Mouse (Mus musculus) neural tube, embryonic 13.5 days (tissue): ENCODE data around the gene Clip1. TPM values are rescaled to one million over a fixed set of nuclear protein-coding genes. Genes with fewer than 3 reads are reported as not detected.
"Not testable (repeated sequence)": the region's sequence is repeated elsewhere in the genome, so short reads cannot be mapped to it uniquely, and the experiment has no call there.

Experiments used
- ATAC-seq: fragments of 200-750 bp; cut with Nextera tagmentation; 2 replicates; pipeline ENCODE4 v1.8.0; 2017; ENCODE audit warnings: low read depth, mild to moderate bottlenecking, moderate TSS enrichment, moderate library complexity
- H3K27ac ChIP-seq: fragments of 300-500 bp; sonication (generic); replicated peaks from 2 replicates; pipeline ENCODE4 v1.5.1; 2015; ENCODE audit warnings: moderate library complexity, mild to moderate bottlenecking, inconsistent platforms
- H3K27me3 ChIP-seq: fragments of 300-500 bp; sonication (generic); 2 replicates; pipeline ENCODE4 v1.6.1; 2015; ENCODE audit warnings: mild to moderate bottlenecking, inconsistent platforms
- H3K36me3 ChIP-seq: fragments of 300-500 bp; sonication (generic); 2 replicates; pipeline ENCODE4 v1.6.1; 2015; ENCODE audit warnings: mild to moderate bottlenecking, inconsistent platforms
- H3K4me1 ChIP-seq: fragments of 300-500 bp; sonication (generic); replicated peaks from 2 replicates; pipeline ENCODE4 v1.6.1; 2015; ENCODE audit warnings: inconsistent platforms
- H3K4me2 ChIP-seq: fragments of 300-500 bp; sonication (generic); 2 replicates; pipeline ENCODE4 v1.6.1; 2015; ENCODE audit warnings: inconsistent platforms, mild to moderate bottlenecking, moderate library complexity
- H3K4me3 ChIP-seq: fragments of 300-500 bp; sonication (generic); 2 replicates; pipeline ENCODE4 v1.5.1; 2015; ENCODE audit warnings: mild to moderate bottlenecking, inconsistent platforms
- H3K9ac ChIP-seq: fragments of 300-500 bp; sonication (generic); 2 replicates; pipeline ENCODE4 v1.6.1; 2015; ENCODE audit warnings: moderate library complexity, mild to moderate bottlenecking, inconsistent platforms
- H3K9me3 ChIP-seq: fragments of 300-500 bp; sonication (generic); 2 replicates; pipeline ENCODE4 v1.6.1; 2016; ENCODE audit warnings: inconsistent platforms
- WGBS: fragments of 180-500 bp; shearing (Covaris S2); methylation state at CpG from one replicate; pipeline ENCODE4 v1.1.7; 2015; 5-methylcytosine and 5-hydroxymethylcytosine counted together
- polyA plus RNA-seq: library from polyadenylated mRNA; unstranded; fragments of >200 nt; fragmentation: Nextera tagmentation; extraction: Ambion mirVana; gene quantifications from 2 replicates; pipeline ENCODE4 v1.2.1, GENCODE M21; 2015

The Clip1 gene
- 67.0 and 74.3 TPM in 2 replicates for polyA plus RNA-seq

- Histone ChIP-seq H3K4me3 (peak within 1 kb of the TSS; percentile 72), H3K27ac (peak within 1 kb of the TSS; percentile 99), H3K27me3 (no peaks in the 10 kb centered on the region), H3K9ac (peak within 1 kb of the TSS; percentile 98), H3K9me3 (no peaks in the 10 kb centered on the region), H3K36me3 (no peaks in the 10 kb centered on the region), H3K4me2 (peak within 1 kb of the TSS; percentile 64), H3K4me1 (peaks cover 43% of the 10 kb centered on the region)
- WGBS, result under 1% methylated on average over 37 of the region's 64 CpGs
- peak; percentile 83 for ATAC-seq
These were observed at the start of gene Clip1 for GRCm38 (mm10) chr5:123684221-123685144. Gene Clip1 (minus strand): TSS chr5:123684618.

- ATAC-seq, result no peak
These were observed 46.6 kb upstream of the Clip1 start for GRCm38 (mm10) chr5:123730981-123731380.

GRCm38 (mm10) chr5:123723816-123724215 lies 39.4 kb upstream of the Clip1 start:
- H3K27me3 ChIP-seq, H3K4me2 ChIP-seq, H3K4me3 ChIP-seq, H3K9ac ChIP-seq, ATAC-seq, H3K9me3 ChIP-seq, H3K27ac ChIP-seq: not testable (repeated sequence)
- Histone ChIP-seq H3K4me1 (peaks cover 15% of the 10 kb centered on the region), H3K36me3 (peaks cover 19% of the 10 kb centered on the region)
- 90% methylated on average over 7 of the region's 7 CpGs for WGBS

More at GRCm38 (mm10) chr5:123730981-123731380, 46.6 kb upstream of the Clip1 start:
- H3K4me2 ChIP-seq, result no peak overlapping the region
- 96% methylated on average over 2 of the region's 2 CpGs for WGBS
- H3K4me1 ChIP-seq, result no peaks in the 10 kb centered on the region
- no peak overlapping the region for H3K27ac ChIP-seq
- peaks cover 83% of the 10 kb centered on the region for H3K36me3 ChIP-seq
- H3K27me3 ChIP-seq, result no peaks in the 10 kb centered on the region
- H3K9ac ChIP-seq, result no peak overlapping the region
- H3K4me3 ChIP-seq, result no peak overlapping the region
- H3K9me3 ChIP-seq, result no peaks in the 10 kb centered on the region

- Histone ChIP-seq H3K27ac (peak within 1 kb of the TSS; percentile 90), H3K9me3 (no peaks in the 10 kb centered on the region), H3K4me3 (peak within 1 kb of the TSS; percentile 90), H3K4me1 (peaks cover 34% of the 10 kb centered on the region), H3K27me3 (no peaks in the 10 kb centered on the region), H3K9ac (peak within 1 kb of the TSS; percentile 88), H3K36me3 (peaks cover 19% of the 10 kb centered on the region), H3K4me2 (peak within 1 kb of the TSS; percentile 90)
- WGBS, result under 1% methylated on average over 83 of the region's 83 CpGs
- peak; percentile 100 for ATAC-seq
These were observed 36.2 kb upstream of the Clip1 start, which contains the start of gene Zcchc8 for GRCm38 (mm10) chr5:123720328-123721311. Gene Zcchc8 (minus strand): TSS chr5:123721100.

GRCm38 (mm10) chr5:123714622-123715021 lies 30.2 kb upstream of the Clip1 start:
- peaks cover 77% of the 10 kb centered on the region for H3K36me3 ChIP-seq
- no peak overlapping the region for H3K27ac ChIP-seq
- 93% methylated on average over 4 of the region's 4 CpGs for WGBS
- no peak overlapping the region for H3K9ac ChIP-seq
- H3K4me1 ChIP-seq, result peaks cover 27% of the 10 kb centered on the region
- H3K4me3 ChIP-seq, result no peak overlapping the region
- H3K4me2 ChIP-seq, result no peak overlapping the region
- no peak for ATAC-seq
- no peaks in the 10 kb centered on the region for H3K27me3 ChIP-seq
- H3K9me3 ChIP-seq, result no peaks in the 10 kb centered on the region

GRCm38 (mm10) chr5:123713782-123714181 lies 29.4 kb upstream of the Clip1 start:
- no peaks in the 10 kb centered on the region for H3K27me3 ChIP-seq
- H3K9me3 ChIP-seq, result no peaks in the 10 kb centered on the region
- no peak overlapping the region for H3K4me3 ChIP-seq
- H3K4me1 ChIP-seq, result peaks cover 18% of the 10 kb centered on the region
- no peak for ATAC-seq
- H3K36me3 ChIP-seq, result peaks cover 86% of the 10 kb centered on the region
- WGBS, result 94% methylated on average over 6 of the region's 6 CpGs
- no peak overlapping the region for H3K4me2 ChIP-seq
- no peak overlapping the region for H3K27ac ChIP-seq
- H3K9ac ChIP-seq, result no peak overlapping the region

- Histone ChIP-seq H3K9me3 (no peaks in the 10 kb centered on the region), H3K9ac (no peak overlapping the region), H3K27ac (no peak overlapping the region), H3K4me3 (no peak overlapping the region), H3K4me1 (no peaks in the 10 kb centered on the region), H3K36me3 (peaks cover 97% of the 10 kb centered on the region), H3K4me2 (no peak overlapping the region), H3K27me3 (no peaks in the 10 kb centered on the region)
- no peak for ATAC-seq
- WGBS, result 87% methylated on average over 4 of the region's 4 CpGs
These were observed 25.2 kb upstream of the Clip1 start for GRCm38 (mm10) chr5:123709571-123709970.

- Histone ChIP-seq H3K36me3 (peaks cover 96% of the 10 kb centered on the region), H3K4me2 (no peak overlapping the region), H3K27ac (no peak overlapping the region), H3K4me3 (no peak overlapping the region), H3K9me3 (no peaks in the 10 kb centered on the region), H3K27me3 (no peaks in the 10 kb centered on the region), H3K9ac (no peak overlapping the region), H3K4me1 (no peaks in the 10 kb centered on the region)
- no peak for ATAC-seq
- WGBS, result 92% methylated on average over 12 of the region's 12 CpGs
These were observed 24.2 kb upstream of the Clip1 start for GRCm38 (mm10) chr5:123708598-123708997.

- no peak overlapping the region for H3K27ac ChIP-seq
- H3K9me3 ChIP-seq, result no peaks in the 10 kb centered on the region
- H3K27me3 ChIP-seq, result no peaks in the 10 kb centered on the region
- no peak for ATAC-seq
- H3K4me2 ChIP-seq, result no peak overlapping the region
- H3K4me3 ChIP-seq, result no peak overlapping the region
- H3K4me1 ChIP-seq, result no peaks in the 10 kb centered on the region
- H3K9ac ChIP-seq, result no peak overlapping the region
- H3K36me3 ChIP-seq, result peaks cover 80% of the 10 kb centered on the region
- WGBS, result 73% methylated on average over 11 of the region's 11 CpGs
These were observed 16.2 kb upstream of the Clip1 start for GRCm38 (mm10) chr5:123700625-123701024.

GRCm38 (mm10) chr5:123699198-123699597 lies 14.8 kb upstream of the Clip1 start:
- Histone ChIP-seq H3K27ac (no peak overlapping the region), H3K9me3 (no peaks in the 10 kb centered on the region), H3K4me1 (no peaks in the 10 kb centered on the region), H3K4me3 (no peak overlapping the region), H3K27me3 (no peaks in the 10 kb centered on the region), H3K9ac (no peak overlapping the region), H3K4me2 (no peak overlapping the region), H3K36me3 (peaks cover 67% of the 10 kb centered on the region)
- no peak for ATAC-seq
- 34% methylated on average over 3 of the region's 3 CpGs for WGBS

GRCm38 (mm10) chr5:123696961-123697360 lies 12.5 kb upstream of the Clip1 start:
- H3K9me3 ChIP-seq, result no peaks in the 10 kb centered on the region
- no peak overlapping the region for H3K9ac ChIP-seq
- H3K36me3 ChIP-seq, result peaks cover 44% of the 10 kb centered on the region
- no peaks in the 10 kb centered on the region for H3K27me3 ChIP-seq
- H3K4me2 ChIP-seq, result no peak overlapping the region
- no peaks in the 10 kb centered on the region for H3K4me1 ChIP-seq
- H3K4me3 ChIP-seq, result no peak overlapping the region
- WGBS, result 85% methylated on average over 4 of the region's 4 CpGs
- ATAC-seq, result no peak
- H3K27ac ChIP-seq, result no peak overlapping the region

- Histone ChIP-seq H3K4me2 (no peak overlapping the region), H3K27me3 (no peaks in the 10 kb centered on the region), H3K9ac (no peak overlapping the region), H3K4me1 (no peaks in the 10 kb centered on the region), H3K9me3 (no peaks in the 10 kb centered on the region), H3K27ac (no peak overlapping the region), H3K36me3 (peaks cover 37% of the 10 kb centered on the region), H3K4me3 (no peak overlapping the region)
- 93% methylated on average over 7 of the region's 7 CpGs for WGBS
- no peak for ATAC-seq
These were observed 11.8 kb upstream of the Clip1 start for GRCm38 (mm10) chr5:123696244-123696643.
